Mouse (Mus musculus) CD4-positive, CD25-positive, alpha-beta regulatory T cell, adult 9 weeks (primary cell): ENCODE results near the gene Srp72. TPM values are rescaled to one million over a fixed set of nuclear protein-coding genes. Genes with fewer than 3 reads are reported as not detected.

Experiments
- polyA plus RNA-seq: library from polyadenylated mRNA; unstranded; fragments of 100-300 nt; shearing (Covaris generic); gene quantifications from one replicate; pipeline ENCODE4 v1.2.1, GENCODE M21; 2017

The Srp72 gene
- polyA plus RNA-seq = 108 TPM

DNA sequence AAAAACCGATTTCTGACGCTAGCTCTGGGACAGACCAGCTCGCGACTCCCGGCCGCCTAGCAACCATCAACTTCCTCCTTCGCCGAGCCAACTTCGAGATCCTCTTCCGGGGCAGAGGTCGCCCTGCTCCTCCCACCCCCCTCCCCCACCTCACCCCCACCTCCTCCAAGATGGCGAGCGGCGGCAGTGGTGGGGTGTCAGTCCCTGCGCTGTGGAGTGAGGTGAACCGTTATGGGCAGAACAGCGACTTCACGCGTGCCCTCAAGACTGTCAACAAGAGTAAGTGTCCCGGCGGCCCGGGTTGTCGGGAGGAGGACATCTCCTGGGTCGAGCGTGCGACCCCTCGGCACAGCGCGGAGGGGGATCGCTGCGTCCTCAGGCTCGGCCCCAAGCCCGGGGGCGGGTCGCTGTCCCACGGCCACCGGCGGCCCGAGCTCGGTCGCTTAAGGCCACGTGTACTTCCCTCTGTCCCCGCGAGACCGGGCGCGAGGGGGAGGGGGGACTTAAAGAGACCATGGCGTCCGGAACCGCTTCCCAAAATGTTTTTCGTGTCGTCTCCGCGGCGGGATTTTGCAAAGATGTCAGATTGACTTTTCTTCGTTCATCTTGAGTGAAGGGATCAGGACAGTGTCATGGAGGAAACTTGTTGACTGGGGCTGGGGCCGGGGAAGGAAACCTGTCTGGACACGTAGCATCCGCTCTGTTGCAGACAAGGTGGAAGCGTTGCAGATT, at the start of gene Srp72:
TSS of gene Srp72 (plus strand) at position 130 of the 732 bp plus-strand sequence.

DNA sequence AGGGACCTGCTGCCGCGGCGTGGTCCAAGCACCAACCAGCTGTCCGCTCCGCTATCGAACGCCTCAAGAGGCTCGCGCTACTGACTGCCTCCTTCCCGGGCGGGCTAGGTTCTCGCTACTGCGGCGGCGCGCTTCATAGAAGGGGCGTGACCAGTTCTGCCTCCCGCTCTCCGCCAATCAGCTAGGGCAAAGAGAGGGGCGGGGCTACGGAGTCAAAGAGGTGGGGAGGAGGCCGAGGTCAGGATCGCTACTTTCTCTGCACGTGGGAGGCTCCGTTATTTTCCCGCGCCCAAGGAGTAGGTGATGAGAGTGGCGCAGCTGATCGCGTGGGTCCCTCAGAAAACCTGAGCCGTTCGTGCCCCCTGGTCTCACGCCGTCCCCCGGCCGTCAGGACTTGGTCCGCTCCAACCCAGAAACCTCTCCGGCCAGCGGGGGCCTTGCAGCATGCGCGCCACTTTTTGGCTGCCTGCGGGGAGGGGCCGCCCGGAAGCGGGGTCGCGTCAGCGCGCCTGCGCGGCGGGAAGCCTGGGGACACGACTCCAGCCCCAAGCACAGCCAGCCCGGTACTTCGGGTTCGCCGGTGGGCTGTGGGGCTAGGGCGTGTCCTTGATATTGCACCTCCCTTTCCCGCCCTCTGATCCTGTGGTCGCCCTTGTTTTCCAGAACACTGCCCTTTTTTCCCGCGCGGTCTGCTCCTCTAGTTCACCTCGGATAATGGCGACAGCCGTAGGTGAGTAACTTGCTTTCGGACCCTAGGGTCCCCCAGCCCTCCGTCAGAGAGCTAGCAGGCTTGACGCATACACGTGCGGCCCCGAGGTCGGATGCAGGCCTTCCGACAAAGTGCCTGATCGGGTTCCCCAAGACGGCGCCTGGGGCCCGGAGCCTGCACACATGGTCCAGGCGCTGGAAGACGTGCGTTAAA, 23.1 kb upstream of the Srp72 start, which contains the start of the genes Paics and Ppat:
TSS of gene Paics (plus strand) at position 202 of the 922 bp plus-strand sequence.
TSS of gene Ppat (minus strand) at position 473 of the 922 bp plus-strand sequence.

DNA sequence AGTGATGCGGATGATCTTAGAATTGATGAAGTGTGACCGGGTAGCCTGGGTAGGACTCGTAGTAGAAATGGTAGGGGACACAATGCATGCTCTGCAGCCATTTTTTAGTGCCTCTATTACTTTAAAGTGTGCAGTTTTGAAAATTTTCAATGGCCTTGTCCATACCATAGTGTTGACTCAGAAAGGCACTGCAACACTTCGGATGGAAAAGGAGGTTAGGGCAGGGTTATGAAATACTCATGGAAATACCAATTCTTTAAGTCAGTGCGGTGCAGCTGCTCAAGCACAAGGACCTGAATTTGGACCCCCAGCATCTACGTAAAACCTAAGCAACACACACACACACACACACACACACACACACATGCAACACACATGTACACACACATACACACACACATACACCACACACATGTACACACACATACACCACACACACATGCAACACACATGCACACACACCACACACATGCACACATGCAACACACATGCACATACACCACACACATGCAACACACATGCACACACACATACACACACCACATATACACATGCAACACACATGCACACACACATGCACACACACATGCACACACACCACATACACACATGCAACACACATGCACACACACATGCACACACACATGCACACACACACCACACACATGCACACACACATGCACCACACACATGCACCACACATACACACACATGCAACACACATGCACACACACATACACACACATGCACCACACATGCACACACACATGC, 29.8 kb downstream of the Srp72 start, which contains the start of gene Arl9:
TSS of gene Arl9 (plus strand) at position 5 of the 771 bp plus-strand sequence.

DNA sequence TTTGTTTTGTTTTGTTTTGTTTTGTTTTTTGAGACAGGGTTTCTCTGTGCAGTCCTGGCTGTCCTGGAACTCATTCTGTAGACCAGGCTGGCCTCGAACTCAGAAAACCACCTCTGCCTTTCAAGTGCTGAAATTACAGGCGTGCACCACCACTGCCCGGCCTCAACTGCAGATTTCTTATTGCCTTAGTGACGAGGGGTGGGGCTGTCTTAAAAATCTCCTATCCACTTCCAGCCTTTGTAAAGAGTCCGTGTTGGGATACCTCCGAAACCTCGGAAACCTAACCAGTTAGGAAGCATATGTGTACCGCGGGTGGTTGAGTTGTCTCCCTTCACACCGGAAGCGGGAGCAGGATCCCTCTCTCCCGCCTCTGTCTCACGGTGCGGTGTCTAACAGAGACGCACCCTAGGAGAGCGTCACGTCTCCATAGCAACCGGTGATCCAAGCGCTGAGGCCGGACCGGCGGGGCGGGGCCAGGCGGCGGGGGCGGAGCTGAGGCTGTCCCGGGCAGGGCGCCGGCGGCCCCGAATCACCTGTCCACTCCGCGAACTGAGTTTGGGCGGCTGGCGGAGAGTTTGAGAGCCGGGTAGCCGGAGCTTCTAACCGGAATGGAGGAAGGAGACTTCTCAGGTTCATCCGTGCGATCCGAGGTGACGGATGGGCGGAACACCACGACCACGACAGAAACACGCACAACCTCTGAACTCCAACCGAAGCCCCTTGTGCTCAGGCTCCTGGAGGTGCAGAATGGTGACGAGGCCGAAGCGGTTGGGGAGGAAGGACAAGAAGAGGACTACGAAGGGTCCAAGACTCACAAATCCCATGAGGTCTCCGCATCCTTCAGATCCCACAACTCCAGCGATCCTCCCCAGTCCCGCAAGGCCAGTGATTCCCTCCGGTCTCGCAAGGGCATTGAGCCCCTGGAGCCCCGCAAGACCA, 41.3 kb downstream of the Srp72 start, which contains the start of gene Thegl:
TSS of gene Thegl (plus strand) at position 480 of the 939 bp plus-strand sequence.

Other genes with a start within 250 kb of the Srp72 start
- 28.3 TPM for gene Aasdh, start 69.2 kb upstream of the Srp72 start, polyA plus RNA-seq
- gene Paics, start 23.4 kb upstream of the Srp72 start, polyA plus RNA-seq = 131 TPM
- 55.6 TPM for gene Ppat, start 23.1 kb upstream of the Srp72 start, polyA plus RNA-seq
- gene Arl9, start 29.4 kb downstream of the Srp72 start, polyA plus RNA-seq = 0.55 TPM
- not detected for gene Thegl, start 41.3 kb downstream of the Srp72 start, polyA plus RNA-seq
- 246 TPM for gene Hopx, start 140.4 kb downstream of the Srp72 start, polyA plus RNA-seq
- not detected for gene Spink2, start 236.8 kb downstream of the Srp72 start, polyA plus RNA-seq